Mouse (Mus musculus): ENCODE results near the gene Cfc1.

The Cfc1 gene

GRCm38 (mm10) chr1:34554275-34554674 is 18.8 kb downstream of the Cfc1 start:
- no peak for DNase-seq

- DNase-seq: no peak
These were observed 25.4 kb downstream of the Cfc1 start, which contains the start of gene Prss40 for GRCm38 (mm10) chr1:34560843-34561242. TSS of gene Prss40 (minus strand) at chr1:34560943.

GRCm38 (mm10) chr1:34564383-34565045 is 29.1 kb downstream of the Cfc1 start:
- DNase-seq: no peak

- DNase-seq: no peak
These were observed 32.7 kb downstream of the Cfc1 start for GRCm38 (mm10) chr1:34568120-34568519.

GRCm38 (mm10) chr1:34569876-34570275 is 34.4 kb downstream of the Cfc1 start:
- DNase-seq: no peak

GRCm38 (mm10) chr1:34571431-34571830 is 36.0 kb downstream of the Cfc1 start:
- DNase-seq: no peak

- DNase-seq: no peak
These were observed 37.8 kb downstream of the Cfc1 start for GRCm38 (mm10) chr1:34573221-34573620.

- DNase-seq: peak; percentile 93
These were observed 43.7 kb downstream of the Cfc1 start, which contains the start of gene Amer3 for GRCm38 (mm10) chr1:34578851-34579781. TSS of gene Amer3 (plus strand) at chr1:34579657.

- DNase-seq: peak; percentile 80
These were observed 44.4 kb downstream of the Cfc1 start for GRCm38 (mm10) chr1:34579782-34580356.

- DNase-seq: no peak
These were observed 46.8 kb downstream of the Cfc1 start for GRCm38 (mm10) chr1:34582218-34582617.

- DNase-seq: peak; percentile 100
These were observed 48.4 kb downstream of the Cfc1 start for GRCm38 (mm10) chr1:34583821-34584263.

- DNase-seq: peak; percentile 73
These were observed 49.3 kb downstream of the Cfc1 start for GRCm38 (mm10) chr1:34584736-34585135.

GRCm38 (mm10) chr1:34587298-34588096 is 52.0 kb downstream of the Cfc1 start:
- DNase-seq: no peak
